Mouse (Mus musculus) CD4-positive, CD25-positive, alpha-beta regulatory T cell, adult 4 months (primary cell): Measurements from ENCODE around the gene Dchs1. TPM values are rescaled to one million over a fixed set of nuclear protein-coding genes. Genes with fewer than 3 reads are reported as not detected.
A peak's percentile ranks its signal among the peaks of the same experiment; 100 is the strongest.
"Not testable (repeated sequence)": the region's sequence is repeated elsewhere in the genome, so short reads cannot be mapped to it uniquely, and the experiment has no call there.

Source experiments
- ATAC-seq: one replicate; pipeline ENCODE4 v1.8.0; 2017
- polyA plus RNA-seq, 2 experiments: library from polyadenylated mRNA; unstranded; fragments of 100-300 nt; shearing (Covaris generic); gene quantifications; one replicate each; pipeline ENCODE4 v1.2.1; 2017

Dchs1 gene
- polyA plus RNA-seq, 2 experiments from 2014 or later: not detected

DNA sequence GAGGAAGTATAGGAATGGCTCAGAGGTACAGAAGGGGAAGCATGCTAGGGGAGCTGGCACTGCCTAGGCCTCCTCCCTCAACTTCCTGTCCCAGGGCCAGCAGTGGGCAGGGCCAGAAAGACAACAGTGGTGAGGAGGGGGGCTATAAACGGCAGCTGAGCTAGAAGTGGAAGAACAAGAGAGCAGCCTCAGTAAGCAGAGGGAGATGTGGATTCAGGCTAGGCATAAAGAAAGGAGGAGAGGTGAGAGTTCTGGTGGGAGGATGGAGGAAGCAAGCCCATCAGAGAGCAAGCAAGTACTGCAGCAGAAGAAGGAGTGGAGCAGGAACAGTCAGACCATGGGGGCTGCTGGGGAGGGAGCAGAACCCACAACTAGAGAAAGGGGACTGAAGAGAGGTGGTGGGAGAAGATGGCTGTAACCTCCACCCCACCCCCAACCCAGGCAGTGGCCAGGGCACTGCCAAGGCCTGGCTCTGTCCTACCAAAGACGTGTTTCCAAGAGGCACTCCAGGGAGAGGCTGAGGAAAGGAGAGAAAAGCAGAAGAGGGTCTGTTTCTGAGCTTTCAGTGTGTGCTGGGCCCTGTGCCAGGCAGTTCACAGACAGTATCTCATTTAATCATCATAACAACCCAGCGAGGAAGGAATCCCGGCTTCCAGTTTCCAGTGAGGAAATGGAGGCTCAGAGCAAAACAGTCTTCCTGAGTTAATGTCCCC lies 8.7 kb downstream of the Dchs1 start:
- peak; percentile 56 for ATAC-seq

DNA sequence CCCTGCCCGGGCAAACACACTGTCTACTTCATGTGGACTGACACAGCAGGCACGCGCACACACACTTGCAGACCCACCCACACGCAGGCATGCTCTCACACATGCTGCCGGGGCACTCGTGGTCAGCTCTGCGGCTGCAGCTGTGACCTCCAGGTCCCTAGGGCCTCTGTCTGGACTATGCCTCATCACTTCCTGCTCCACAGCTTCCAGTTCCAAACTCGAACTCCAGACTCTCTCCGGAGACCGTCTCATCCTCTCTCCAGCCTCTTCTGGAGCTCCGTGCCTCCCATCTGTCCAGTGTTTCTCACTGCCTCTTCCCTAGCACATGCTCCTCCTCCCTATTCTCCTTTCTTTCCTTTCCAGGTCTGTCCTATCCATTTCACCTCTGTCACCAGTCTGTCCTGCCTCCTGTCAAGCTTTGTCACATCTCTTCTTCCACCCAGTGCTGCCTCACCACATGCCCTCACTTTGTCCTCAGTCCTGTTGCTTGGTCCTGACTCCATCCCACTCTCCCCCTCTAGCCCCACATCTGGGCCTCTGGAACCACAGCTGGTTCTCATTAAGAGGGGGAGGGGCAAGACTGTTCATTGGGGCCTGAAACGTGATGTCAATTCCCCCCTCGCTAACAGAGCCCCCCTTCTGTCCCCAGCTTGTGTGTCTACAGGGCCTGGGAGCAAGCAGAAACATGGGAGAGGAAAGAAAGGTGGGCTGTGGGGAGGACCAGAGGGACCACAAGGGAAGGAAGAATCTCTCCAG lies 9.5 kb downstream of the Dchs1 start:
- ATAC-seq: peak; percentile 39

DNA sequence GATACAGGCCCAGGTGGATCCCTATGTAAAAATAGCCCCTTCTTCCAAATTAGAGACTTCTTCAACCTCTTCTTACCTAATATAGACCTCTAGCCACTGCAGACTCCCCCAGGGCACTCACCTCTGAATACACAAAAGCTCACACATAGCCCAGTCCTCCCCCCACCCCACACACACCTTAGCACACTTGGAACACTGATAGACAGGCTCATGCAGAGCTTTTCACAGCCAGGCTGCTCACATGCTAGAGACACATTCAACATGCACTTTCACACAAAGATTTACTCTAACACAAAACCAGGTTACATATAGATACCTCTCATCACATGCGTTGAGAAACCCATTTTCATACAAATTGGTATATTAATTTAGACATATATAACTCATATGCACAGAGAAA lies 10.1 kb downstream of the Dchs1 start:
- ATAC-seq: no peak

DNA sequence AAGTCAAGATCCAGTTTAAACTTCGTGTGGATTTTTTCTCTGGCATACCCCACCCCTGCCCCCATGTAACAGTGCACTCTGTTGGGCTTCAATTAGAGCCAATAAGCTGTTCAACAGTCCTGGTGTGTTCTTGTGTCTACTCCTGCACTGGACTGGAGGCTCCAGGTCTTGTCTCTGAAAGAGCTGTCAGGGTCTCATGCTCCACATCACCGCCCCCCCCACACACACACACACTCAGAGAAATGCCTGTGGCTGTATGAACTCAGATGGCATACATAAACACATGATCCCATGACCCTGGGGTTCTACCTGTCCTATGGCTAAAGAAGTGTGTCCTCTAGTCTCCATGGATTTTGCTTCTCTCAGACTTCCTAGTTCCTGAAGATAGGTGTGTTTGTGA lies 11.4 kb downstream of the Dchs1 start:
- ATAC-seq: no peak

DNA sequence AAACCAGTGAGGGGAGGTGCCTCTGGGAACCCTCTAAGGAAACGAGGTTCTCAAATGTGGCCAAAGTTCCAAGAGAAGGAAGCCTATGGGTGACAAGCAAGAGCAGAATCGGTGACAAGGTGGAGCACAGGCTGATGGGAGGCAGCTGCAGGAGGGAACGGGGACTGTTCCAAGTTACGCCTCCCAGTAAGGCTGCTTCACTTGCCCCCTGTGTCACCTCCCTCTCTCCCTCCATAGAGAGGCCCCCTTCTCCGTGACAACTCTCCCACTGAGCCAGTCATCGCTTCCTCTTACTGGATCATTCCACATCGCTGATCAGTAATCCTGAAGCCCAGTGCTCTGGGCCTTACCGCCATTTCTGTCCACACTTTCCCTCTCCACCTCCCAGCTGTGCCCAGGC lies 12.8 kb downstream of the Dchs1 start:
- no peak for ATAC-seq

DNA sequence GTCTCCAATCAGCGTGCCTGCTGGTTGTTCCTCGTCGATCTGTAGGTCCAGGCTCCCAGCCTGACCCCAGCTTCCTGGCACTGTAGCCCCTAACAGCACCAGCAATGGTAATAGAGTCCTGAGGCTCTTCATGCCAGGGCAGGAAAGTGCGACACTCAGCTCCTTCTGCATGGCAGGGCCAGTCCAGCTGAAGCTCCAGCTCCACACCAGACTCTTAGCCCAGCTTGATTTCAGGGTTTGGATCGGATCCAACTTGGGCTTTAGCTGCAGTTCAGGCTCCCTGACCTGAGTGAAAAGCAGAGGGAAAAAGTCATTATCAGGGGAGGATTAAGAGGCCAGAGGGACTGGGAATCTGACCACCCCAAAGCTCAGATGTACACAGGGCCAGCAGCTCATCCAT lies 14.4 kb downstream of the Dchs1 start:
- no peak for ATAC-seq

DNA sequence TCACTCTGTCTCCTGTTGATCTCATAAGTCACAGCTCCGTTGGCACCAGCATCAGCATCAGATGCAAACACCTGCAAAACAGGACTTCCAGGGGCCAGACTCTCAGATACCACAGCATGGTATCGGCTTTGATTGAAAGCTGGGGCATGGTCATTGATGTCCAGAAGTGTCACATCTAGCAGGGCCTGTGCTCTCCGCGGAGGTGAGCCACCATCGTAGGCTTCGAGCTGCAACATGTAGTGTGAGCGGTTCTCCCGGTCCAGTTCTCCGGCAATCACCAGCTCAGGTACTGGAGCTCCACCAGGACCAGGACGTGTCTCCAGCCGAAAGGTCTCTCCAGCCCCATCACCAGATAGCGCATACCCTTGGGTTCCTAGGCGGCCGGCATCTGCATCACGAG lies 15.1 kb downstream of the Dchs1 start:
- no peak for ATAC-seq

DNA sequence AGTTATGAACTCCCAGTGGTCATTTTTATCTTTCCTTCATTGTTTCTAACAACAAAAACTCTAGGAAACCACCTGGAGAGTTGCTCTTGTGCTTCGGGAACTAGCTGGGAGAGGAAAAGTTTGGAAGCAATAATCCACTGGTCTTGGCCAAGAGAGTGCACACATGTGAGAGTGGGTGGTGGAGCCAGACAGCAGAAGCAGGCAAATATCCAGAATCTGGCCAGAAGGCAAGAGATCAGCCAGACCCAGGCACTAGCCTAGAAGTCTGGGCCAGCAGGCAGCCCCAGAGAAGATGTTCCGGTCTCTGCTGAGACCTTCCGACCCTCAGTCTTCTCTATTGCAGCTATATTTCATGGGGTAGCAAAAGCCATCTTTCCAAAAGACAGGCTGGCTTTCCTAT lies 17.5 kb downstream of the Dchs1 start:
- no peak for ATAC-seq

DNA sequence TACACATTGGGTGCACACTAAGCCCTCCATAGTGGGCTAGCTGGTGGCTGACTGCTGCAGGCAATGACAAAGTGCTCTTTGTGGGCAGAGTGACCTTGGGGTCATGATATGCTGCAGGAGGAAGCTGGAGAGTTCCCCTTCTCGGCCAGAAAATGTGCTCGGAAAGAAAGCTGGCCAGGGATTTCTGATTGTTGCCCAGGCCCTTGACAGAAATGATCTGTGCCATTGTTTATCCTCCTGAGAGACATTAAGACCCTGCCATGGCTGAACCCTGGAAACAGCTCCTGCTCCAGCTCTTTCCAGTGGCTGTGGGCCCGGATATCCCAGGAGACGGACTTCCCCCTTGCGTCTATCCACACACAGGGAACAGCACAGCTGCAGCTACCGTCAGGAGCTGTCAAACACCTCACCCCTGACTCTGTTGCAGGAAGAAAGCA lies 19.7 kb downstream of the Dchs1 start:
- no peak for ATAC-seq

DNA sequence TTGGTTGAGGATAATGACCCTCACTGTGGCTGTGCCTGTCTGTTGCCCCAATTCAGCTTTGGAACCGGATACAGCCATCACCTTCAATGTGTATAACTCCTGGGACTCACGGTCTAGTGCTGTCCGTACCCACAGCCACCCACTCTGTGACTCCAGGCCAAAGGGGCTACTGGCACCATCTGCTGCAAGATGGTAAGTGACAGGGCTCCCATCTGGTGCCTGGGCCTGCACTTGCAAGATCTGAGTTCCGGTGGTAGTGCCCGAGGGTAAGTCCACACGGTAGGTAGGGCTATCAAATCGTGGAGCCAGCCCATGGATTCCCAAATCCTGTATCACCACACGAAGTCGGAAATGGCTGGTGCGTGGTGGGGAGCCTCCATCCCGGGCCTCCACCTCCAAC lies 23.1 kb downstream of the Dchs1 start:
- no peak for ATAC-seq

DNA sequence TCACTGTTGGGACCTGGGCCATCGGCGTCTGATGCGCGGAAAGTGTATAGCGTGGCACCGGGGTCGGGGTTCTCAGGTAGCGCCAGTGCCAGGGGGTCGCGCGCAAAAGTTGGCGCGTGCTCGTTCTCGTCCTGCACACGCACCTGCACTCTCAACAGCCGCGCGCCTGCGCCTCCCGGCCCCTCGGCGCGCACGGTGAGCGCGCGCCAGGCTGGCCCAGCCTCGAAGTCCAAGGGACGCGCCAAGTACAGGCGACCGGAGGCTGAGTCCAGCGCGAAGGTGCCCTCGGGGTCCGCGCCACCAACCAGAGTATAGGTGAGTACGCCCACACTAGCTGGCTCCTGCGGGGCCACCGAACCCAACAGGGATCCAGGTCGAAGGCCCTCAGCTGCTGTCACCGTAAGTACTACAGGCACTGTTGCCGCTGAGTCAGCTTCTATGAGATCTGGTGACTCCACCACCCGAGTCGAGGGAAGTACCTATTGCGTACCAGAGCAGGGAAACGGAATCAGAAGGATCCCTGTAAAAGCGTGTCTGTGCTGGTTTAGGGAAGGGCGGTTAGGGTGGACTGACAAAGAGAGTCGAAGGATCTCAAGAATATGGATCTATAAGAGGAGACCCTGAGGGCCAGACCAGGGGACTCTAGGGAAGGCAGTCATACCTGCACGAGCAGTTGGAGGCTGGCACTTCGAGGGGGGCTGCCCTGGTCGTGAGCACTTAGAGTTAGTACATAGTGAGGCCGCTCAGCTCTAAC lies 24.8 kb downstream of the Dchs1 start:
- ATAC-seq: no peak

DNA sequence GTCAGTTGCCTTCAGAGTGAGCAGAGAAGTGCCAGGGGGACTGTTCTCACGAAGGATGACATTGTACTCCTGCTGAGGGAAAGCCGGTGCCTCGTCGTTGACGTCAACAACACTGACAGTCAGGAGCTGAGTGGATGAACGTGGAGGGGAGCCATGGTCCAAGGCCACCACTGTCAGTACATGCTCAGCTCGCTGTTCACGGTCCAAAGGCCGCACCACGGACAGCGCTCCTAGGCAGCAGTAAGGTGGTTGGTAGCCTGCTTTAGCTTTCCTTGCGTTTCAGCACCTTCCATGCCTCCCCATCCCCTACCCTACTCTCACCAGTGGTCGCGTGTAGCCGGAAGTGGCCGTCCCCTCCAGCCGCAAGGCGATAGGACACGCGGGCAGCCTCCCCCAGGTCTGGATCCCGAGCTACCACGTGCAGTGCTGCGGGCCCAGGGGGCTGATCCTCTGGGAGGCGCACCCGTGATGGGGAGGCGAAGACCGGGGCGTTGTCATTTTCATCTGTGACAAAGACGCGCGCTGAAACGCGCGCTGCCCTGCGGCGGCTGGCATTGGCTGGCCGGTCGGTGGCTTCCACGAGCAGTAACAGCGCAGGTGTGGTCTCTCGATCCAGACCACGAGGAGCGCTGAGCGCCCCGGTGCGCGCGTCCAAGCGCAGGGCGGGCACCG lies 25.5 kb downstream of the Dchs1 start:
- ATAC-seq: no peak

DNA sequence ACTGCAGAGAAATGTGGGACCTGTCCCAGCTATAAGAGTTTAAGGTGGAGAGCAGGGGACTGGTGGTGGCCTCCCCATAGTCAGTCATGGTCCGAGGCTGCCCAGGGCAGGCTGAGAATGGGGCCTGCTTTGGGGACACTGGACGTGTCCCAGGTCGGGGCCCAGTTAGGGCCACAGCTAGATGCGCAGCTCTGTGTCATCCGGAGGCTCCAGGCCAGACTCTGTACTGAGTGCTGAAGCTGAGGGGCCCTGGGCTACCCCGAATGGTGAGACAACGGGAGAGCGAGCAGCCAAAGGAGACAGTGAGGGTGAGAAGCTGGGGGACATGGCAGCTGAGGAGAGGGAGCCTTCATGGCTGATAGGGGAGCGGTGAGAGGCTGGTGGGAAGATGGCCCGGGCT lies 34.2 kb downstream of the Dchs1 start:
- no peak for ATAC-seq

DNA sequence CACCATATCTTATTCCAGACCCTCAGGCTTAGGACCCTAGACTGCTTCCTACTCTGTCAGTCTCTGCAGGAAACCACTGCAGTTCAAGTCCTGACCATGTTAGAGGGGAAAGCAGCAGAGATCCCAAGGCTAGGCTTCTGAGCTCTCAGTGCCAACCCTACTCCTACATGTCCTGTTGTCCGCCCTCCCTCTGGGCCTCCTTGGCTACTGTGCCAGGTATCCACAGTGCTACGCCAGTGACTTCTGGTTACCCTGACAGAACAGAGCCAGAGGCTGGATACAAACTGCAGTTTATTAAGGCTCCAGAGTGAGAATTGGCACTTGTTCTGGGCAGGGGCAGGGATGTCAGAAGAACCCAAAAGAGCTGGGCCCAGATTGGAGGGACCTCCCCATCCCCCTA lies 34.7 kb downstream of the Dchs1 start:
- ATAC-seq: no peak

DNA sequence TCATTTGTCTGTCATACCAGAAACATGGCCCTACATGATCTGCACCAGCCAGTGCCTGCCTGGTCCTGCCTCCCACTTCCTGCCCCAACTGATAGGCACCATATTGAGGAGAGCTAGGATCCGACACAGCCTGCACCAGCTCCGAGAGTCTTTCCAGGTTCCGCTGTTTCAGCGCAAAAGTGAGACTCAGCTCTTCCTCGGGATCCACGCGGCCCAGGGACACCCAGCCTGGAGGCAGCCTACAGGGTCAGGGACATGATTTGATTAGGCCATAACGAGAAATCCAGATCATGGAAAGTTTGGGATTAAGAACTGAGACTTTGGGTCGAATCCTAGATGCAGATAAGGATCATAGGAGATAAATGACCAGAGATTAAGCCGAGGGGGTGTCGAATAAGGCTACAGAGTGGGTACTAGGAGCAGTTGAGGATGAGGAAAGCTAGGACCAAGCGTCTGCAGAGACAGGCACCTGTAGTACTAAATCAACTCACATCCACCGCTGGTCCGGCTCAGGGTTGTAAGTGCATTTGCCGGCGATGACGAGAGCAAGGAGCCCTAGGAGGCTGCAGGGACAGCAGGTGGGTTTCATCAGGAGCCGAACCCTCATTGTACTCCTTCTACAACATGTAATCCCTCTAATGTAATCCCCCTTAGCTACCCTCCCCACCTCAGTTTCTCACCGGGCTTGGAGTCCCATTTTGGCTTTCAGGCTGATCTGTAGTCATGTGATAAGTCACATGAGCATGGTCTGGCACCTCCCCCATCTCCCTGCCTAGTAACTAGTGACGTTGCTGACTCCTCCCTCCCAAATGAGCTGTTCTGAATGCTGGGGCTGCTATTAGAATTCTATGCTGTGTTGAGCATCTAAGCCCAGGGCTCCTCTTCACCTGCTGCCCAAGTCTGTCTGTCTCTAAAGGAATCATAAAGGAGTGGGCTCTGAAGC lies 35.7 kb downstream of the Dchs1 start, which contains the start of gene Tpp1:
Gene Tpp1 (minus strand): TSS at position 745 of the 943 bp plus-strand sequence.
- ATAC-seq: peak; percentile 100

DNA sequence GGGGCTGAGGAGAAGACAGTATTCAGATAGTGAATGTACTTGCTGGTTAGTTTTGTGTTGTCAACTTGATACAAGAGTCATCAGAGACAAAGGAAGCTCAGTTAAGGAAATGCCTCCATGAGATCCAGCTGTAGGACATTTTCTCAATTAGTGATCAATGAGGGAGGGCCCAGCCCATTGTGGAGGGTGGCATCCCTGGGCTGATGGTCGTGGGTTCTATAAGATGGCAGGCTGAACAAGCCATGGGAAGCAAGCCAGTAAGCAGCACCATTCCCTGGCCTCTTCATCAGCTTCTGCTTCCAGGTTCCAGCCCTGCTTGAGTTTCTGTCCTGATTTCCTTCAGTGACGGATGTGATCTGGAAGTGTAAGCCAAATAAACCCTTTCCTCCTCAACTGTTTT lies 39.7 kb downstream of the Dchs1 start:
- ATAC-seq: no peak

DNA sequence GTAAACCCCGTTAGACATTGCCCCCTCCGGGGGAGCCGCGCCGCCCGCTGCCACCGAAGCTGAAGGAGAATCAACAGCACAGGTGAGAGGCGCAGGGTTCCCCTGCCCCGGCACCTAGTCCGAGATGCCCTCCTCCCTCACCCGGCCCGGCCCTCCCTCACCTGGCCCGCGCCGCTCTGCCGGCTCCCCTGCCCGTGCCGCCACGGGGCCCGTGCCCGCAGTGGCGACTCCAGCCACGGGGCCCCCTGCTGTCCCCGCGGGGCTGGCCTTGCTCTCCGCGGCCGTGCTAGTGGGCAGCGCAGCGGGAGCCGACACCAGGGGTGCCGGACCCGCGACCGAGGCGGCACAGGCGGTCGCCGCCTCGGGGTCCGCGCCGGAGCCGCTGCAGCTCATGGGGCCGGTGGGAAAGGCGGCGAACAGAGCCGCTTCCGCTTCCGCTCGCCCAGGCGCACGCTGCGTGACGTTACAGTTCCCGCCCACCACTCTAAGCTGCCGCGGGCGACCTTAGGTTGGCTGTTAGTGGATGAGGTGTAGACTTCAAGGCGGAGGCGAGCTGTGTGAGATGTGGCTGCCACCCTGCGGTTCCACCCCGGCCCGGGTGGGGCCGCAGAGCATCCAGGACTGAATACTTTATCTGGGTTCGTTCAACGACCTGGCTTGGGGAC lies 43.4 kb downstream of the Dchs1 start, which contains the start of gene Taf10:
Gene Taf10 (minus strand): TSS at position 436 of the 665 bp plus-strand sequence.
- ATAC-seq: peak; percentile 100

DNA sequence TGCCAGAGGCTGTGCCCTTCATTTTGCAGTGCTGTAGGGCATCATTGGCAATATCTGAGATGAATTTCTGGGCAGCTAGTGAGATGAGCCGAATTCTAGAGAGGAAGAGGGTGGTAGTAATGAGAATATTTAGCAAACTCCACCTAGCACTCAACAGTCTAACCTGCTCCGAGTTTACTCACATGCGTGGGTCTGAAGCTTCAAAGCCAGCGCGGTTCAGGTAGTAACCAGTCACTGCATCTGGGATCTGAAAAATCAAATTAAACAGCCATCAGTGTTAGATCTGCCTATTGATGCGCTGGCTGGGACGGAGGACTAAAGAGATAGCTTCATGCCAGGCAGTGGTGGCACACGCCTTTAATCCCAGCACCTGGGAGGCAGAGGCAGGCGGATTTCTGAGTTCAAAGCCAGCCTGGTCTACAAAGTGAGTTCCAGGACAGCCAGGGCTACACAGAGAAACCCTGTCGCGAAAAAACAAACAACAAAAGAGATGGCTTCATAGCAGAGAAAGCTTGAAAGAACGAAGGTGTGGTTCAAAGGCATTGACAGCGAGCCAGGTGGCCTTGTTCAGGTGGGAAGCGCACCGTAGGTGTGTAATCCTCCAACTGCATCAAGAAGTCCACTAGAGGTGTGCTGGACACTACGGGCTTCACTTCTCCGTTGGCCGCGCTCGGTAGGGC lies 44.1 kb downstream of the Dchs1 start:
- ATAC-seq: not testable (repeated sequence)

DNA sequence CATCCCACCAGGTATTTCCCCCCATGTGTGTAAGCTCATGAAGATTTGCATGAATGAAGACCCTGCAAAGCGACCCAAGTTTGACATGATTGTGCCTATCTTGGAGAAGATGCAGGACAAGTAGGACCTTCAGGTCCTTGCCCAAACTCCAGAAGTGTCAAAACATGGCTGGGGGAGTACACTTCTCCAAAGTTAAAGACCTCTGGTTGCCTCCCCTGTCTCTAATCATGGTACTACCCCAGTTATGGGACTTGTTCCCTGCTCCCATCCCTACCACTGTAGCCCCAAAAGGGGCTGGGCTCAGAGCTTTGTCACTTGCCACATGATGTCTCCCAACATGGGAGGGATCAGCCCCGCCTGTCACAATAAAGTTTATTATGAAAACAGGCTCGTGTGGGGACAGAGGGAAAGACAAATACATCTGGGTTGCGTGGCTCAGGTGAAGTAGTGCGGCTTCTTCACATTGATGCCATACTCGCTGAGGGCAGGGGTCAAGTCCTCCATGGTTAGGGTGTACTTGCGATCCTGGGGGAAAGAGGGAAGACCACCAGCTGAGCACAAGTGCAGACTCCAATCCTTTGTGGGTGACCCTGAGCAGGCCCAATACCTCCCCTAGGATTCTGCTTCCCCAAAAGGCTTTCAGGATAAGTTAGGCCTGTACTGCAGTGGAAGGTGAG lies 44.8 kb downstream of the Dchs1 start:
- ATAC-seq: not testable (repeated sequence)

DNA sequence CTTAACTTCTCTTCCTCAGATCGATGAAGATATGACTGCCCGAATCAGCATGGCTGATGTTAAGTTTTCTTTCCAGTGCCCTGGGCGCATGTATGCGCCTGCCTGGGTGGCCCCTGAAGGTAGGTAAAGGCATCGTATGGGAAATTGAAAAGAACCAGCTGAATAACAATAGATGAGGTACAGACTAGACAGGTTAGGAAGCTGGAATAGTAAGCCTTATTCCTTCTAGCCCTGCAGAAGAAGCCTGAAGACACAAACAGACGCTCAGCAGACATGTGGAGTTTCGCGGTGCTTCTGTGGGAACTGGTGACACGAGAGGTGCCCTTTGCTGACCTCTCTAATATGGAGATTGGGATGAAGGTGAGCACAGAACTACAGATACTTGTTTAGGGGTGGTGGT lies 45.5 kb downstream of the Dchs1 start:
- ATAC-seq: no peak
